Mouse (Mus musculus): Measurements from ENCODE around the gene 4930452B06Rik.
"Not testable (repeated sequence)": the region's sequence is repeated elsewhere in the genome, so short reads cannot be mapped to it uniquely, and the experiment has no call there.

The 4930452B06Rik gene

DNA sequence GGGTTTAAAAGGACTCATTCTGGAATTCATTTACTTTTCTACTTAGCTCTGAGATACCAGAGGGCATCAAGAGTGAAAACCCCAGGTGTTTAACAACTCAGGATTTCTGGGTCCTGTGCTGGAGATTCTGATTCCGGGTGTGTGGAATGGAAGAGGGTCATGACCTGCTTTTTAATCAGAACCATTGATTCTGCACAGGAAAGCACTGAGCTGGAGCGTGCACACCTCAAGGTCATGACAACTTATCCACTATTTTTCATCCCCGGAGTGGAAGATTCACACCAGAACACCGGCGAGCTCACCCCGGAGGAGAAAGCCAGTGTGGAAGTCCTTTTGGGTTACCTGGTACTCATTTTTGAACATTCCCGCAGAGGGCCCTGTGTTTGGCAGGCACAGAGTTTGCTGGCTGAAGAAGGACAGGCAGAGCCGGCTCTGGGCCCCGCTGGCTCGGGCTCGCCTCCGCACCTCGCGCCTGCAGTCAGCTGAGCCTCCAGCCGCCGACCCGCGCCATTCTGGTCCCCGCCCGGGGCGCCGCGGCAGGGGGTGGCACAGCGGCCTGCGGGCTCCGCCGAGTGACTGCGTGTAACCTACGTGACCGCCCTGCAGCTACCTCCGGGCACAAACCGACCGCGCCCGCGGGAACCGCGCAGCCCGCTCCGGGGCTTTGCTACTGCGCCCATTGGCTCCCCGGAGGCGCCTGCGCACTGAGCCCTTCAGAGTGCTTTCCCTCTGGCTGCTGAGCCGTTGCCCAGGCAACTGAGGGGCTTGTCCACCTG lies at the start of gene 4930452B06Rik:
4930452B06Rik (minus strand) TSS at position 605 of the 776 bp plus-strand sequence.
- DNase-seq: peak; percentile 34

GRCm38 (mm10) chr14:8712674-8713073 lies 46.6 kb upstream of the 4930452B06Rik start:
- no peak for DNase-seq

GRCm38 (mm10) chr14:8689451-8689850 lies 23.4 kb upstream of the 4930452B06Rik start:
- DNase-seq: no peak

DNA sequence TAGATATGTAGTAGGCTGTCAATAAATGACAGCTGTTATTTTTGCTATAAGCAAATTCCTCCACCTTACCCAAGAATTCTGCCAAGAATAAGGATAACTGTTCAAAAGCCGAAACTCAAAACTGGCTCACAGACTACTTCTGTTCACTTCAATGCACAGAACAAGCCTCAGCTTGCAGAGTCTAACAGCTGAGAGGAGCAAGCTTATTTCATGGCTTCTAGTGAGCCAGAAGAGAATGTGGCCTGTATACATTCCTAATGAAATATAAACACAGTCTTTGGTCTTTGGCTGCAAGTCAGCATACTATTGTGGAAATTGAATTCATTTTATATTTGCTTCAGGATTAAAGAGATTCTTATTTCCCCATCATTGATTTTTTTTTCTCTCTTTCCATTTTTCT lies 22.4 kb upstream of the 4930452B06Rik start:
- DNase-seq: no peak

GRCm38 (mm10) chr14:8686185-8686584 lies 20.1 kb upstream of the 4930452B06Rik start:
- DNase-seq: no peak

DNA sequence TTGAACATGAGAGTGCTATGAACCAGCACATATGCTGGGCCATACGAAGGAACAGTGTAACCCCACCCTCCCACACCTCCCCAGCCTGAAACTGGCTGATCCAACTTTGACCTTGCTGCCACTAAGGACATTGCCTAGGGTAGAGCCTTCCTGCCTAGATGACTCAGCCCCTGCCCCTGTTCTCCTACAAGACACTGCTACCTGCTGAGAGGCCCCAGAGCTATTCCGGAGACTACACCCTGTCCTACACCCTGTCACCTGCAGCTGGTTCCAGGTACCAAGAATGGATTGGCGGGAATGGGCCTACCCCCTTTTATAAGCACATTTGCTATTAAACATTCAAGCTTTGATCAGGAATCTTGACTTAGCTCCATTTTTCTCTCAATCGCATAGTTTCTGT lies 13.9 kb upstream of the 4930452B06Rik start:
- DNase-seq: no peak

- DNase-seq: no peak
Observed at GRCm38 (mm10) chr14:8660359-8660758, 5.7 kb downstream of the 4930452B06Rik start.

DNA sequence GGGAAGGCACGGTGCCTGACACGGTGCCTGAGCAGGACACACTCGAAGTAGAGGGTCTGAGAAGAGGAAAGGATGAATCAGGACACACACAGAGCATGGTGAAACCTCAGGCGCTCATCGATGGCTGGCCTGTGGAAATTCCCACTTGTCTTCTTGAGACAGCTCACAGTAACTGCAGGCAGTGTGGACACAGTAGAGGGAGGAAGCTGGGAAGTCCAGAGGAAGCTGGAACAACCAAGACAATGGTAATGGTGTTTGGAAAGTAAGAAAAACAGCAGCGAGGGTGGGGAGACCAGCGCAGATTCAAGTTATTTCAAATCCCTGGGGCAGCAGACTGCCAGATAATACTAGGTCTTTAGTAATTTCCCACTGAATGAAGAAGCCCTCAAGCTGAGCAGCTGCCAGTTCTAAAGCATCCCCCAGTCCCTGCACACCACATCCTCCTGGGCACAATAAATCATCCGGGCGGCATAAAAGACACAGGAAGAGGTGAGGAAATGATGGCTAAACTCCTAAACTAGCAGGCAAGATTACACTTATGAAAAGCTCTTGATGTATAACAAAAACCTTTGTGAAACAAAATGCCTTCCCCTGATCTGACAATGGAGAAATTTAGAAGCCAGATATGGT lies 24.3 kb downstream of the 4930452B06Rik start:
- DNase-seq: no peak

DNA sequence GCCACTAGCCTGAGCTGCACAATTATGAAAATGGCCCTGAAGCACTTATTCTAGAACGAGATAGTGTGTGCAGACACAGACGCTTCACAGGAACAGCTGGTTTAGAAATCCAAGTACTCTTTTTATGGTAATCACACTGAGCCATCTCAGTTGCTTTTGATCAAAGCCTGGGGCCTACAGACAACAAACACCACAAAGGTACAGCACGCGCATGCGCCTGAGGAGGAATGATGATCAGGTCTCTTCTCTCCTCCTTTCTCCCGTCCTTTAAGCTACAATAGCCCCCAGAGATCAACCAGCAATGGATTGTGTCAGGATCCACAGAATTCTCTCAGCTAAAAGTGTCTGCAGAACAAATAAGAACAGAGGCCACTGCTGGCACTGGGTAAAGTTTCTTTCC lies 33.8 kb downstream of the 4930452B06Rik start:
- no peak for DNase-seq

- DNase-seq: no peak
Observed at GRCm38 (mm10) chr14:8628406-8628805, 37.6 kb downstream of the 4930452B06Rik start.

- no peak for DNase-seq
Observed at GRCm38 (mm10) chr14:8627481-8627880, 38.6 kb downstream of the 4930452B06Rik start.

GRCm38 (mm10) chr14:8621164-8621563 lies 44.9 kb downstream of the 4930452B06Rik start:
- no peak for DNase-seq

GRCm38 (mm10) chr14:8620580-8620979 lies 45.5 kb downstream of the 4930452B06Rik start:
- DNase-seq: no peak

GRCm38 (mm10) chr14:8615636-8616035 lies 50.4 kb downstream of the 4930452B06Rik start:
- no peak for DNase-seq

DNA sequence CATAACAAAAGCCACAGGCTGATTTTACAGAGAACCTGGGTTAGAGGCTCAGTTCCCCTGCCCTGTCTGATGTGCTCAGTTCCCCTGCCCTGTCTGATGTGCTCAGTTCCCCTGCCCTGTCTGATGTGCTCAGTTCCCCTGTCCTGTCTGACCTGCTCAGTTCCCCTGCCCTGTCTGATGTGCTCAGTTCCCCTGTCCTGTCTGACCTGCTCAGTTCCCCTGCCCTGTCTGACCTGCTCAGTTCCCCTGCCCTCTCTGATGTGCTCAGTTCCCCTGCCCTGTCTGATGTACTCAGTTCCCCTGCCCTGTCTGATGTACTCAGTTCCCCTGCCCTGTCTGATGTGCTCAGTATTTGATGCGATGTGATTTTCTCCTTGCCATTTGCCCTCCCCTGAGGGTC lies 51.6 kb downstream of the 4930452B06Rik start:
- DNase-seq: not testable (repeated sequence)

GRCm38 (mm10) chr14:8612080-8612479 lies 54.0 kb downstream of the 4930452B06Rik start:
- no peak for DNase-seq

GRCm38 (mm10) chr14:8610108-8610507 lies 55.9 kb downstream of the 4930452B06Rik start:
- DNase-seq: no peak

- peak; percentile 4 for DNase-seq
Observed at GRCm38 (mm10) chr14:8608559-8609171, 57.4 kb downstream of the 4930452B06Rik start.

GRCm38 (mm10) chr14:8604898-8605297 lies 61.1 kb downstream of the 4930452B06Rik start:
- DNase-seq: no peak

DNA sequence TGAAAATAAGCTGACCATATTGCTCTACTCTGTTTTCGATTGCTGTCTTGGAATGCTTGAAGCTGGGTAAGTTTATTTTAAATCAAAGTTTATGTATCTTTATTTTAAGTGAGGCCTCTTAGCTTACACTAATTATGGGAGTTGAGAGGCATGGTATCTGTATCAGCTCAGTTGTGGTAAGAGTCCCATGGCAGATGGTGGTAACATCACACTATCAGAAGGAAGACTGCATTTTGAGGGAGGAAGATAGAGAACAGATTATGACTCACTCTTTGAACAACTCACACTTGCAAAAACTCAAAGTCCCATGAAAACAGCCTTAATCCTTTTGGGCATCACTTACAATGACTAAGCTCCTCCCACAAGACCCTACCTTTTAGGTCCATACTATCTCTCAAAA lies 81.0 kb downstream of the 4930452B06Rik start:
- no peak for DNase-seq

DNA sequence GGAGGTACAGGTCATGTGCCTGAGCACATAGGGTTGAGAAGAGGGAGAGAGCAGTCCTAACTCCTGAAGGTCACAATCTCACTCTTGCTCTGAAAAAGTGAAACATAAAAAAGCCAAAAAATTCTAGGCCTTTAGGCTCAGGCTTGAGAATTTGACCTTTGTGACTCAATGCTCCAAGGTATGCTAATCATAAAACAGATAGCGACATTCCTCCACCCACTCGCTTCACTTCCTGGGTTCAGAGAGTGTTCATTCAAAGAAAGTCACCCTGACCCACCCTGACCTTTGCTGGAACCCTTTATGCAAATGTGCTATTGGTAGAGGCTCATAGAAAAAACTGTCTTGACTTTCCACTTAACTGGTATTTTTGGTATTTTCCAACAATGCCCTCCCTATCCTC lies 115.0 kb downstream of the 4930452B06Rik start:
- not testable (repeated sequence) for DNase-seq

- no peak for DNase-seq
Observed at GRCm38 (mm10) chr14:8549108-8549507, 116.9 kb downstream of the 4930452B06Rik start.

- DNase-seq: no peak
Observed at GRCm38 (mm10) chr14:8536024-8536423, 130.0 kb downstream of the 4930452B06Rik start.

DNA sequence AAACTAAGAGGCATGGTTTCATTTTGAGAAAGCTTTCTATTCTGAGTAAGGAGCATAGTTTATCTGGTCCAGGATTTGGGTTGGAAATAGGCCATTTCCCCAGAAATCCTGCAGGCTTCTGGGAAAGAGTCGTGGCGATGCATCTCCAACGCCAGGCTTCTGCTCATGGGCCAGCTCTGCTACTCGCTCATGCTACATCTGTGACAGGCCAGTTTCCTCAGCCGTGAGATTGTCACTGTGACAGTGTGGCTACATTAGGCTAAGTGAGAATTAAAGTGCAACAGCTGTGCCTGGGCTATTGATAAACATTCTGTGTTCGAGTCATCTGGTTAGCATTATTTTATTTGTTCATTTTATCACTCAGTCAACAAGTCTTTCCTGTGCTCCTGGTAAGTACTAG lies 140.8 kb downstream of the 4930452B06Rik start:
- no peak for DNase-seq

Data from cerebellum, adult 9-11 months (tissue).